ENCODE assay signal across 8 mouse cellular contexts in the genomic region with DNA sequence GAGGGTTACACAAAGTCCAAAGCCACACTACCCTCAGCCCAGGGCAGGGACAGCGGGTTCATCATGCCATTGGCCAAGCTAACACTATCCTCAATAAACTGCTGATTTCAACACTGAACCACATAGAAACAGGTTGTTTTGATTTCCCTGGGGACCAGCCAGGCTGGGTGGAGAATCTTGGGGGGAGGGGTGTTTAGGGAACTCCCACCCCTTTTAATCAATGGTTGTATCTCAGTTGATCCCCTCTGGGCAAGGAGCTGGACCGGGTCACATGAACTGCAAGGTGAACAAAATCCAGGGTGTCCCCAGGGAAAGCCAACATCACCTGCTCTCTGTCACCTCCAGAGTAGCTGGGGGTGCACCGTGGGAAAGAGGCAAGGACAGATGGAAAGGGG. TPM values are rescaled to one million over a fixed set of nuclear protein-coding genes. Genes with fewer than 3 reads are reported as not detected.
DNase-seq lines count a peak whose midpoint lies in the region; ATAC-seq and TF ChIP-seq lines count a peak whose summit lies in the region.

No protein-coding gene starts in this region.

- H3K4me2 ChIP-seq in neural tube, embryonic 11.5 days (ENCODE audit: low read depth): peak overlapping the region; percentile 76

- no peak for TF ChIP-seq CTCF in small intestine, adult 2 months (IDR thresholded peaks at IDR 0.05; ENCODE audit: extremely low read depth, insufficient read length, insufficient replicate concordance, low read depth, low read length)

- no peaks in the 10 kb centered on the region for H3K36me3 ChIP-seq in neural tube, embryonic 11.5 days (ENCODE audit: control insufficient read depth, insufficient read depth, low read length)
- H3K36me3 ChIP-seq in limb, embryonic 10.5 days: peaks cover 18% of the 10 kb centered on the region
- no peaks in the 10 kb centered on the region for H3K36me3 ChIP-seq in small intestine, adult 2 months (ENCODE audit: control insufficient read depth, insufficient read depth, low read length)

- TF ChIP-seq POLR2A in small intestine, adult 2 months (IDR thresholded peaks at IDR 0.05; ENCODE audit: low read depth, low read length): no peak

- H3K4me1 ChIP-seq in neural tube, embryonic 11.5 days (ENCODE audit: control insufficient read depth, insufficient read depth, low read length): peaks cover 46% of the 10 kb centered on the region
- peaks cover 93% of the 10 kb centered on the region for H3K4me1 ChIP-seq in limb, embryonic 10.5 days
- H3K4me1 ChIP-seq in small intestine, adult 2 months (ENCODE audit: control insufficient read depth, insufficient read depth, insufficient read length, low read length): peaks cover 31% of the 10 kb centered on the region

- H3K9ac ChIP-seq in neural tube, embryonic 11.5 days (ENCODE audit: low read length): peak overlapping the region; percentile 96

- H3K9me3 ChIP-seq in neural tube, embryonic 11.5 days (ENCODE audit: control insufficient read depth, low read length): no peaks in the 10 kb centered on the region
- H3K9me3 ChIP-seq in limb, embryonic 10.5 days (replicated peaks): no peaks in the 10 kb centered on the region

- DNase-seq in adrenal gland, adult 2 months: peak; percentile 45
- no peak for DNase-seq in adrenal gland, postnatal 36 days
- no peak for DNase-seq in neural tube, embryonic 11.5 days (ENCODE audit: low spot score)
- DNase-seq in neural tube, embryonic 10.5 days (ENCODE audit: extremely low spot score, low spot score): no peak
- DNase-seq in limb, embryonic 10.5 days (ENCODE audit: low spot score): peak; percentile 70
- no peak for DNase-seq in cerebellum, adult 9-11 months
- no peak for DNase-seq in layer of hippocampus, postnatal 10 days (ENCODE audit: low spot score in 2 of 2)

- ATAC-seq in neural tube, embryonic 11.5 days (ENCODE audit: insufficient read depth, low FRiP score, low TSS enrichment): no peak

- no peaks in the 10 kb centered on the region for H3K27me3 ChIP-seq in neural tube, embryonic 11.5 days (ENCODE audit: control insufficient read depth, insufficient read depth, low read length)
- H3K27me3 ChIP-seq in limb, embryonic 10.5 days (ENCODE audit: low read depth, poor library complexity, severe bottlenecking): no peaks in the 10 kb centered on the region
- H3K27me3 ChIP-seq in small intestine, adult 2 months (ENCODE audit: control insufficient read depth, insufficient read depth, low read length): no peaks in the 10 kb centered on the region

- H3K4me3 ChIP-seq in neural tube, embryonic 11.5 days (ENCODE audit: low read depth, low read length): peak overlapping the region; percentile 82
- H3K4me3 ChIP-seq in limb, embryonic 10.5 days: peak overlapping the region; percentile 96
- H3K4me3 ChIP-seq in small intestine, adult 2 months (ENCODE audit: low read depth, low read length): peak overlapping the region; percentile 69

- WGBS in neural tube, embryonic 11.5 days: 31% methylated on average over 3 of the region's 3 CpGs
- 21% methylated on average over 3 of the region's 3 CpGs for WGBS in limb, embryonic 10.5 days
- WGBS in small intestine, adult 2 months: 18% methylated on average over 3 of the region's 3 CpGs

- 0 out of 2 replicates have a peak overlapping the region, but pooled peaks have one; percentile 49 for H3K27ac ChIP-seq in neural tube, embryonic 11.5 days (ENCODE audit: low read depth, low read length)
- H3K27ac ChIP-seq in limb, embryonic 10.5 days: peak overlapping the region; percentile 100
- H3K27ac ChIP-seq in small intestine, adult 2 months (ENCODE audit: insufficient read depth, low read depth, low read length): peak overlapping the region; percentile 95

RNA-seq across cellular contexts. Expression of a gene that starts 2.1 kb away (rescaled TPM):
- total RNA-seq in adrenal gland, adult 2 months (2021): 100 to 1,000 TPM in 1 of 2 experiments, 10 to 100 TPM in 1; 56.3 to 119 TPM
- 36.8 and 65.7 TPM in 2 replicates for polyA plus RNA-seq in adrenal gland, adult 2 months (2012; rRNA removed)
- 100 to 1,000 TPM in 1 of 2 experiments, 10 to 100 TPM in 1; 51.6 to 117 TPM for total RNA-seq in adrenal gland, postnatal 36 days (2021)
- polyA plus RNA-seq in neural tube, embryonic 11.5 days (2014; fragmentation: Nextera tagmentation; extraction: Ambion mirVana): 156 and 161 TPM in 2 replicates
- polyA plus RNA-seq in limb, embryonic 10.5 days (2016; fragmentation: Nextera tagmentation; extraction: Ambion mirVana): 157 and 188 TPM in 2 replicates
- polyA plus RNA-seq in small intestine, adult 2 months (2012; rRNA removed): 35.8 and 75.6 TPM in 2 replicates
- total RNA-seq in layer of hippocampus, postnatal 10 days (2021): 100 to 1,000 TPM; 192 to 224 TPM

Comparison
In these comparisons a context has a peak if more than half of its experiments do, and no peak if none do; other contexts are left out.
1. DNase-seq: peak in adrenal gland, adult 2 months (single experiment) and limb, embryonic 10.5 days (single experiment); none in adrenal gland, postnatal 36 days (0 of 2), neural tube, embryonic 11.5 days (single experiment), neural tube, embryonic 10.5 days (single experiment), cerebellum, adult 9-11 months (single experiment) and layer of hippocampus, postnatal 10 days (0 of 2).
2. H3K27ac ChIP-seq: peak in every context shown above with its lines; median percentile 100 in limb, embryonic 10.5 days; 95 in small intestine, adult 2 months; 49 in neural tube, embryonic 11.5 days.
3. Peak in every context shown above with its lines, with median percentiles within 50 percentile points of each other: H3K4me3 ChIP-seq.